Mouse (Mus musculus) heart, postnatal 0 days (tissue): ENCODE data around the gene Trip4.

Experiments
- CTCF ChIP-seq: IDR thresholded peaks from 2 replicates; pipeline ENCODE4 v1.5.1; 2016; ENCODE audit warnings: antibody characterized with exemption, control low read depth, low read depth
- EP300 ChIP-seq: IDR thresholded peaks from 2 replicates; pipeline ENCODE4 v1.6.1; 2016; ENCODE audit warnings: antibody characterized with exemption, low read depth

- TF ChIP-seq CTCF, result no peak
- no peak for TF ChIP-seq EP300
Observed at GRCm38 (mm10) chr9:65834628-65835354, 73.8 kb downstream of the Trip4 start.
